Mouse (Mus musculus): ENCODE measurements at regions not wholly inside any gene's neighbourhood (a gene's known extent, or its start where the extent isn't known, plus 50 kb on each side); places are given as distances from the start of the nearest gene placed in this dataset.

DNA sequence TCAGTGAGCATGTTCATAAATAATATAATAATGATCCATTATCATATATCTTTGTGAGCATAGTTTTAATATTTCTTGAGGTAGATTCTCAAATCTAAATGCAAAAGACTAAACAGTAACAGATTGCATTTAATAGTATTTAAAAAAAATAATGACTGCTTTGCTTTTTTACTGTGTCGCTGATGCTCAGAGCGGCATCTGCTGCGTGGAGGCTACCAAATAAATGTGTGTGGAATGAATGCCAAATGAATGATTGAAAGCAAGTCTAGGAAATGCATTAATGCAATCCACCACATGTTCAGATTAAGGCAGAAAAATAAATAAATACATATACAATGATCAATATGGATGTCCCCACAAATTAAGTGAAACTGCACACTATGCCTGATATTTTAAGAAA, 135.2 kb downstream of the Bard1 start:
- DNase-seq (ENCODE audit: low spot score): peak; percentile 6

- DNase-seq (ENCODE audit: low spot score): no peak
Measured at GRCm38 (mm10) chr1:70964016-70964415, 138.9 kb downstream of the Bard1 start.

- DNase-seq (ENCODE audit: low spot score): no peak
Measured at GRCm38 (mm10) chr1:70946564-70946963, 156.4 kb downstream of the Bard1 start.

Measured in layer of hippocampus, adult 11-12 months (tissue).